Mouse (Mus musculus): ENCODE data around the gene Fbxo17. TPM values are rescaled to one million over a fixed set of nuclear protein-coding genes. Genes with fewer than 3 reads are reported as not detected.

Gene Fbxo17
- total RNA-seq, 2 experiments from 2014 or later = 0.36 to 0.92 TPM

- intact Hi-C loops (cut with DNase I) = no loop called here
- no peak for DNase-seq (ENCODE audit: low spot score)
These were observed 42.0 kb downstream of the Fbxo17 start for GRCm38 (mm10) chr7:28758623-28759022.

GRCm38 (mm10) chr7:28761907-28762306, 45.3 kb downstream of the Fbxo17 start:
- no peak for DNase-seq (ENCODE audit: low spot score)
- intact Hi-C loops (cut with DNase I) = loop anchor here (5.0 kb wide), 1 partner anchor 755 kb away; the partner anchor contains the start of gene Sipa1l3

- no peak for DNase-seq (ENCODE audit: low spot score)
- intact Hi-C loops (cut with DNase I) = loop anchor here (2.0 kb wide), 1 partner anchor 22 kb away; no protein-coding TSS in a partner anchor
These were observed 48.6 kb downstream of the Fbxo17 start for GRCm38 (mm10) chr7:28765211-28765610.

- intact Hi-C loops (cut with DNase I) = no loop called here
- DNase-seq (ENCODE audit: low spot score) = peak; percentile 99
These were observed 49.7 kb downstream of the Fbxo17 start, which contains the start of gene Sirt2 for GRCm38 (mm10) chr7:28766173-28766879. Gene Sirt2, plus strand, starts transcription at chr7:28766735.

GRCm38 (mm10) chr7:28766910-28767309, 50.3 kb downstream of the Fbxo17 start:
- no peak for DNase-seq (ENCODE audit: low spot score)
- intact Hi-C loops (cut with DNase I) = no loop called here

GRCm38 (mm10) chr7:28767462-28767965, 50.9 kb downstream of the Fbxo17 start, which contains the start of gene Nfkbib:
Gene Nfkbib, minus strand, starts transcription at chr7:28767512.
- no peak for DNase-seq (ENCODE audit: low spot score)
- intact Hi-C loops (cut with DNase I) = no loop called here

- intact Hi-C loops (cut with DNase I) = no loop called here
- no peak for DNase-seq (ENCODE audit: low spot score)
These were observed 52.9 kb downstream of the Fbxo17 start for GRCm38 (mm10) chr7:28769414-28769958.

GRCm38 (mm10) chr7:28770309-28770708, 53.7 kb downstream of the Fbxo17 start:
- no peak for DNase-seq (ENCODE audit: low spot score)
- intact Hi-C loops (cut with DNase I) = loop anchor here (5.0 kb wide), 1 partner anchor 207 kb away; no protein-coding TSS in a partner anchor

GRCm38 (mm10) chr7:28771867-28772266, 55.3 kb downstream of the Fbxo17 start:
- intact Hi-C loops (cut with DNase I) = loop anchor here (5.0 kb wide), 1 partner anchor 205 kb away; no protein-coding TSS in a partner anchor
- DNase-seq (ENCODE audit: low spot score) = no peak

- DNase-seq (ENCODE audit: low spot score) = no peak
- intact Hi-C loops (cut with DNase I) = loop anchor here (5.0 kb wide), 1 partner anchor 204 kb away; no protein-coding TSS in a partner anchor
These were observed 56.6 kb downstream of the Fbxo17 start for GRCm38 (mm10) chr7:28773163-28773562.

GRCm38 (mm10) chr7:28774164-28774563, 57.6 kb downstream of the Fbxo17 start:
- intact Hi-C loops (cut with DNase I) = loop anchor here (5.0 kb wide), 1 partner anchor 203 kb away; no protein-coding TSS in a partner anchor
- DNase-seq (ENCODE audit: low spot score) = no peak

GRCm38 (mm10) chr7:28775129-28775528, 58.5 kb downstream of the Fbxo17 start:
- intact Hi-C loops (cut with DNase I) = no loop called here
- DNase-seq (ENCODE audit: low spot score) = no peak

- DNase-seq (ENCODE audit: low spot score) = no peak
- intact Hi-C loops (cut with DNase I) = no loop called here
These were observed 62.2 kb downstream of the Fbxo17 start for GRCm38 (mm10) chr7:28778825-28779224.

GRCm38 (mm10) chr7:28780067-28780658, 63.6 kb downstream of the Fbxo17 start:
- intact Hi-C loops (cut with DNase I) = loop anchor here (1.0 to 5.0 kb wide), 3 partner anchors 87 to 259 kb away; no protein-coding TSS in a partner anchor

GRCm38 (mm10) chr7:28780857-28781256, 64.3 kb downstream of the Fbxo17 start:
- DNase-seq (ENCODE audit: low spot score) = no peak
- intact Hi-C loops (cut with DNase I) = loop anchor here (1.0 to 5.0 kb wide), 3 partner anchors 86 to 258 kb away; no protein-coding TSS in a partner anchor

More at GRCm38 (mm10) chr7:28780067-28780658, 63.6 kb downstream of the Fbxo17 start:
- DNase-seq (ENCODE audit: low spot score) = peak; percentile 69

GRCm38 (mm10) chr7:28781261-28781663, 64.7 kb downstream of the Fbxo17 start:
- intact Hi-C loops (cut with DNase I) = loop anchor here (2.0 to 5.0 kb wide), 2 partner anchors 191 to 258 kb away; no protein-coding TSS in a partner anchor

GRCm38 (mm10) chr7:28785161-28785560, 68.6 kb downstream of the Fbxo17 start:
- no peak for DNase-seq (ENCODE audit: low spot score)
- intact Hi-C loops (cut with DNase I) = no loop called here

More at GRCm38 (mm10) chr7:28781261-28781663, 64.7 kb downstream of the Fbxo17 start:
- no peak for DNase-seq (ENCODE audit: low spot score)

Data from heart, postnatal 25 days (tissue).